Mouse (Mus musculus): ENCODE results near the gene Zmat3. TPM values are rescaled to one million over a fixed set of nuclear protein-coding genes. Genes with fewer than 3 reads are reported as not detected.
A peak's percentile ranks its signal among the peaks of the same experiment; 100 is the strongest.

The Zmat3 gene
- 5.9 and 7.6 TPM in 2 replicates for polyA plus RNA-seq (2014; fragmentation: Nextera tagmentation; extraction: Ambion mirVana)

- Histone ChIP-seq H3K27me3 (ENCODE audit: control insufficient read depth, insufficient read depth, low read length) (0 out of 2 replicates have a peak, but pooled peaks cover 2% of the 10 kb centered on the region), H3K36me3 (ENCODE audit: control insufficient read depth, insufficient read depth, low read length) (no peaks in the 10 kb centered on the region), H3K9me3 (ENCODE audit: control insufficient read depth, low read length) (no peaks in the 10 kb centered on the region), H3K4me1 (ENCODE audit: control insufficient read depth, insufficient read depth, low read length) (peaks cover 4% of the 10 kb centered on the region), H3K4me2 (ENCODE audit: low read depth, severe bottlenecking) (peak within 1 kb of the TSS; percentile 71), H3K27ac (replicated peaks; ENCODE audit: low read depth, low read length) (no peak within 1 kb of the TSS), H3K4me3 (ENCODE audit: low read depth, low read length) (peak within 1 kb of the TSS; percentile 86), H3K9ac (ENCODE audit: low read length) (peak within 1 kb of the TSS; percentile 76)
- DNase-seq (ENCODE audit: low spot score) (peak; percentile 84), ATAC-seq (ENCODE audit: insufficient number of reproducible peaks, low FRiP score, low TSS enrichment, low read depth) (peak; percentile 69)
- 4% methylated on average over 33 of the region's 48 CpGs for WGBS
These were observed at the start of gene Zmat3 for GRCm38 (mm10) chr3:32365546-32366245. Gene Zmat3, minus strand, starts transcription at chr3:32366014.

GRCm38 (mm10) chr3:32414381-32414780 lies 48.6 kb upstream of the Zmat3 start:
- Histone ChIP-seq H3K4me2 (ENCODE audit: low read depth, severe bottlenecking) (no peak overlapping the region), H3K9ac (ENCODE audit: low read length) (no peak overlapping the region), H3K36me3 (ENCODE audit: control insufficient read depth, insufficient read depth, low read length) (no peaks in the 10 kb centered on the region), H3K27me3 (ENCODE audit: control insufficient read depth, insufficient read depth, low read length) (no peaks in the 10 kb centered on the region), H3K9me3 (ENCODE audit: control insufficient read depth, low read length) (no peaks in the 10 kb centered on the region), H3K27ac (replicated peaks; ENCODE audit: low read depth, low read length) (no peak overlapping the region), H3K4me1 (ENCODE audit: control insufficient read depth, insufficient read depth, low read length) (0 out of 2 replicates have a peak, but pooled peaks cover 4% of the 10 kb centered on the region), H3K4me3 (ENCODE audit: low read depth, low read length) (no peak overlapping the region)
- WGBS: 54% methylated on average over 4 of the region's 4 CpGs
- no peak for ATAC-seq (ENCODE audit: insufficient number of reproducible peaks, low FRiP score, low TSS enrichment, low read depth)
- no peak for DNase-seq (ENCODE audit: low spot score)

- no peaks in the 10 kb centered on the region for H3K9me3 ChIP-seq (ENCODE audit: control insufficient read depth, low read length)
- H3K4me1 ChIP-seq (ENCODE audit: control insufficient read depth, insufficient read depth, low read length): 0 out of 2 replicates have a peak, but pooled peaks cover 4% of the 10 kb centered on the region
- 76% methylated on average over 7 of the region's 7 CpGs for WGBS
- no peak for ATAC-seq (ENCODE audit: insufficient number of reproducible peaks, low FRiP score, low TSS enrichment, low read depth)
- no peak overlapping the region for H3K4me2 ChIP-seq (ENCODE audit: low read depth, severe bottlenecking)
- DNase-seq (ENCODE audit: low spot score): no peak
- H3K36me3 ChIP-seq (ENCODE audit: control insufficient read depth, insufficient read depth, low read length): no peaks in the 10 kb centered on the region
- no peaks in the 10 kb centered on the region for H3K27me3 ChIP-seq (ENCODE audit: control insufficient read depth, insufficient read depth, low read length)
- H3K4me3 ChIP-seq (ENCODE audit: low read depth, low read length): no peak overlapping the region
- H3K9ac ChIP-seq (ENCODE audit: low read length): no peak overlapping the region
- H3K27ac ChIP-seq (replicated peaks; ENCODE audit: low read depth, low read length): no peak overlapping the region
These were observed 46.8 kb upstream of the Zmat3 start for GRCm38 (mm10) chr3:32412502-32413044.

GRCm38 (mm10) chr3:32408811-32409273 lies 43.0 kb upstream of the Zmat3 start:
- H3K4me3 ChIP-seq (ENCODE audit: low read depth, low read length): no peak overlapping the region
- DNase-seq (ENCODE audit: low spot score): no peak
- no peak overlapping the region for H3K4me2 ChIP-seq (ENCODE audit: low read depth, severe bottlenecking)
- no peak for ATAC-seq (ENCODE audit: insufficient number of reproducible peaks, low FRiP score, low TSS enrichment, low read depth)
- H3K9me3 ChIP-seq (ENCODE audit: control insufficient read depth, low read length): no peaks in the 10 kb centered on the region
- H3K36me3 ChIP-seq (ENCODE audit: control insufficient read depth, insufficient read depth, low read length): no peaks in the 10 kb centered on the region
- H3K27ac ChIP-seq (replicated peaks; ENCODE audit: low read depth, low read length): no peak overlapping the region
- WGBS: 97% methylated on average over 3 of the region's 3 CpGs
- no peaks in the 10 kb centered on the region for H3K4me1 ChIP-seq (ENCODE audit: control insufficient read depth, insufficient read depth, low read length)
- no peaks in the 10 kb centered on the region for H3K27me3 ChIP-seq (ENCODE audit: control insufficient read depth, insufficient read depth, low read length)
- H3K9ac ChIP-seq (ENCODE audit: low read length): no peak overlapping the region

GRCm38 (mm10) chr3:32406804-32407203 lies 41.0 kb upstream of the Zmat3 start:
- ATAC-seq (ENCODE audit: insufficient number of reproducible peaks, low FRiP score, low TSS enrichment, low read depth): no peak
- peaks cover 5% of the 10 kb centered on the region; the same call in 1 of the 2 replicates for H3K4me1 ChIP-seq (ENCODE audit: control insufficient read depth, insufficient read depth, low read length)
- WGBS: 75% methylated on average over 6 of the region's 6 CpGs

GRCm38 (mm10) chr3:32405699-32406098 lies 39.9 kb upstream of the Zmat3 start:
- no peaks in the 10 kb centered on the region for H3K36me3 ChIP-seq (ENCODE audit: control insufficient read depth, insufficient read depth, low read length)
- WGBS: 86% methylated on average over 1 of the region's 1 CpGs

More at GRCm38 (mm10) chr3:32406804-32407203, 41.0 kb upstream of the Zmat3 start:
- no peaks in the 10 kb centered on the region for H3K27me3 ChIP-seq (ENCODE audit: control insufficient read depth, insufficient read depth, low read length)
- H3K9ac ChIP-seq (ENCODE audit: low read length): no peak overlapping the region
- no peaks in the 10 kb centered on the region for H3K36me3 ChIP-seq (ENCODE audit: control insufficient read depth, insufficient read depth, low read length)
- DNase-seq (ENCODE audit: low spot score): no peak
- H3K9me3 ChIP-seq (ENCODE audit: control insufficient read depth, low read length): no peaks in the 10 kb centered on the region
- no peak overlapping the region for H3K4me2 ChIP-seq (ENCODE audit: low read depth, severe bottlenecking)
- no peak overlapping the region for H3K4me3 ChIP-seq (ENCODE audit: low read depth, low read length)
- no peak overlapping the region for H3K27ac ChIP-seq (replicated peaks; ENCODE audit: low read depth, low read length)

GRCm38 (mm10) chr3:32402990-32403885 lies 37.4 kb upstream of the Zmat3 start:
- 81% methylated on average over 7 of the region's 7 CpGs for WGBS
- no peak for ATAC-seq (ENCODE audit: insufficient number of reproducible peaks, low FRiP score, low TSS enrichment, low read depth)
- H3K36me3 ChIP-seq (ENCODE audit: control insufficient read depth, insufficient read depth, low read length): no peaks in the 10 kb centered on the region
- no peak overlapping the region for H3K4me2 ChIP-seq (ENCODE audit: low read depth, severe bottlenecking)
- no peak for DNase-seq (ENCODE audit: low spot score)
- H3K27me3 ChIP-seq (ENCODE audit: control insufficient read depth, insufficient read depth, low read length): no peaks in the 10 kb centered on the region
- no peak overlapping the region for H3K4me3 ChIP-seq (ENCODE audit: low read depth, low read length)
- no peak overlapping the region for H3K27ac ChIP-seq (replicated peaks; ENCODE audit: low read depth, low read length)
- peaks cover 25% of the 10 kb centered on the region for H3K4me1 ChIP-seq (ENCODE audit: control insufficient read depth, insufficient read depth, low read length)
- H3K9ac ChIP-seq (ENCODE audit: low read length): no peak overlapping the region
- no peaks in the 10 kb centered on the region for H3K9me3 ChIP-seq (ENCODE audit: control insufficient read depth, low read length)

More at GRCm38 (mm10) chr3:32405699-32406098, 39.9 kb upstream of the Zmat3 start:
- Histone ChIP-seq H3K27me3 (ENCODE audit: control insufficient read depth, insufficient read depth, low read length) (no peaks in the 10 kb centered on the region), H3K4me2 (ENCODE audit: low read depth, severe bottlenecking) (no peak overlapping the region), H3K9me3 (ENCODE audit: control insufficient read depth, low read length) (no peaks in the 10 kb centered on the region), H3K4me1 (ENCODE audit: control insufficient read depth, insufficient read depth, low read length) (peaks cover 5% of the 10 kb centered on the region), H3K27ac (replicated peaks; ENCODE audit: low read depth, low read length) (no peak overlapping the region), H3K9ac (ENCODE audit: low read length) (no peak overlapping the region), H3K4me3 (ENCODE audit: low read depth, low read length) (no peak overlapping the region)
- ATAC-seq (ENCODE audit: insufficient number of reproducible peaks, low FRiP score, low TSS enrichment, low read depth) (no peak), DNase-seq (ENCODE audit: low spot score) (no peak)

GRCm38 (mm10) chr3:32401591-32401990 lies 35.8 kb upstream of the Zmat3 start:
- WGBS: 71% methylated on average over 3 of the region's 3 CpGs
- no peak for DNase-seq (ENCODE audit: low spot score)

More at GRCm38 (mm10) chr3:32401591-32401990, 35.8 kb upstream of the Zmat3 start:
- no peaks in the 10 kb centered on the region for H3K36me3 ChIP-seq (ENCODE audit: control insufficient read depth, insufficient read depth, low read length)
- H3K4me3 ChIP-seq (ENCODE audit: low read depth, low read length): no peak overlapping the region
- no peaks in the 10 kb centered on the region for H3K9me3 ChIP-seq (ENCODE audit: control insufficient read depth, low read length)
- H3K27me3 ChIP-seq (ENCODE audit: control insufficient read depth, insufficient read depth, low read length): no peaks in the 10 kb centered on the region
- no peak for ATAC-seq (ENCODE audit: insufficient number of reproducible peaks, low FRiP score, low TSS enrichment, low read depth)
- H3K4me1 ChIP-seq (ENCODE audit: control insufficient read depth, insufficient read depth, low read length): peaks cover 25% of the 10 kb centered on the region
- no peak overlapping the region for H3K27ac ChIP-seq (replicated peaks; ENCODE audit: low read depth, low read length)
- H3K4me2 ChIP-seq (ENCODE audit: low read depth, severe bottlenecking): no peak overlapping the region
- H3K9ac ChIP-seq (ENCODE audit: low read length): no peak overlapping the region
